Mouse (Mus musculus): ENCODE measurements around the gene Scnn1g. TPM values are rescaled to one million over a fixed set of nuclear protein-coding genes. Genes with fewer than 3 reads are reported as not detected.

Scnn1g gene
- polyA plus RNA-seq, 1 experiment: not detected

- H3K36me3 ChIP-seq (ENCODE audit: control insufficient read depth, insufficient read depth): no peaks in the 10 kb centered on the region
- peaks cover 64% of the 10 kb centered on the region for H3K79me2 ChIP-seq (ENCODE audit: control insufficient read depth, insufficient read depth)
- H3ac ChIP-seq (ENCODE audit: control insufficient read depth, insufficient read length): no peak overlapping the region
- H3K27me3 ChIP-seq (ENCODE audit: control insufficient read depth, insufficient read depth, insufficient read length): no peaks in the 10 kb centered on the region
- TF ChIP-seq CEBPB (IDR thresholded peaks at IDR 0.05; ENCODE audit: insufficient read depth, poor library complexity, severe bottlenecking) (no peak), MYOG (IDR thresholded peaks at IDR 0.05; ENCODE audit: control insufficient read depth in 1 of 3, insufficient read depth in 1 of 3, insufficient read length in 2 of 3, low read depth in 2 of 3) (no peak), MAX (IDR thresholded peaks at IDR 0.05; ENCODE audit: low read depth) (no peak), REST (IDR thresholded peaks at IDR 0.05; ENCODE audit: insufficient read depth, insufficient read length) (no peak), MYOD1 (IDR thresholded peaks at IDR 0.05; ENCODE audit: control insufficient read depth in 1 of 3, insufficient read length in 2 of 3, low read depth in 2 of 3) (no peak), E2F4 (IDR thresholded peaks at IDR 0.05; ENCODE audit: insufficient read depth) (no peak), POLR2AphosphoS2 (IDR thresholded peaks at IDR 0.05; ENCODE audit: insufficient read length, low read depth) (no peak), USF1 (IDR thresholded peaks at IDR 0.05; ENCODE audit: low read depth) (no peak), TCF12 (IDR thresholded peaks at IDR 0.05; ENCODE audit: insufficient read depth, poor library complexity, severe bottlenecking) (no peak), SRF (IDR thresholded peaks at IDR 0.05; ENCODE audit: control insufficient read depth, insufficient read length, low read depth) (no peak), TCF3 (IDR thresholded peaks at IDR 0.05; ENCODE audit: insufficient read length, low read depth) (no peak), POLR2A (IDR thresholded peaks at IDR 0.05; ENCODE audit: insufficient read length, low read depth) (no peak)
- H3K4me2 ChIP-seq (ENCODE audit: low read depth): peak overlapping the region; percentile 76
- H3K4me3 ChIP-seq: peak overlapping the region; percentile 28
These were observed 29.2 kb upstream of the Scnn1g start for GRCm38 (mm10) chr7:121705051-121705450.

- no peak for TF ChIP-seq POLR2AphosphoS2 (IDR thresholded peaks at IDR 0.05; ENCODE audit: insufficient read length, low read depth)
- peak in 1 of 3 experiments; percentile 52 for TF ChIP-seq MYOD1 (IDR thresholded peaks at IDR 0.05; ENCODE audit: control insufficient read depth in 1 of 3, insufficient read length in 2 of 3, low read depth in 2 of 3)
- TF ChIP-seq CEBPB (IDR thresholded peaks at IDR 0.05; ENCODE audit: insufficient read depth, poor library complexity, severe bottlenecking): no peak
- no peak for TF ChIP-seq E2F4 (IDR thresholded peaks at IDR 0.05; ENCODE audit: insufficient read depth)
- TF ChIP-seq MYOG (IDR thresholded peaks at IDR 0.05; ENCODE audit: control insufficient read depth in 1 of 3, insufficient read depth in 1 of 3, insufficient read length in 2 of 3, low read depth in 2 of 3): peak in 2 of 3 experiments; percentile 19 to 47
- no peak for TF ChIP-seq POLR2A (IDR thresholded peaks at IDR 0.05; ENCODE audit: insufficient read length, low read depth)
- TF ChIP-seq TCF12 (IDR thresholded peaks at IDR 0.05; ENCODE audit: insufficient read depth, poor library complexity, severe bottlenecking): no peak
- no peak for TF ChIP-seq REST (IDR thresholded peaks at IDR 0.05; ENCODE audit: insufficient read depth, insufficient read length)
- H3K36me3 ChIP-seq (ENCODE audit: control insufficient read depth, insufficient read depth): no peaks in the 10 kb centered on the region
- H3K79me2 ChIP-seq (ENCODE audit: control insufficient read depth, insufficient read depth): peaks cover 50% of the 10 kb centered on the region
- H3K4me2 ChIP-seq (ENCODE audit: low read depth): peak overlapping the region; percentile 76
- H3K27me3 ChIP-seq (ENCODE audit: control insufficient read depth, insufficient read depth, insufficient read length): peaks cover 4% of the 10 kb centered on the region
- H3K4me3 ChIP-seq: peak overlapping the region; percentile 28
- peak overlapping the region; percentile 91 for H3ac ChIP-seq (ENCODE audit: control insufficient read depth, insufficient read length)
These were observed 27.7 kb upstream of the Scnn1g start for GRCm38 (mm10) chr7:121706411-121707072.

GRCm38 (mm10) chr7:121707073-121707667 is 27.1 kb upstream of the Scnn1g start, which contains the start of gene Usp31:
Usp31 (minus strand) TSS chr7:121707253.
- TF ChIP-seq USF1 (IDR thresholded peaks at IDR 0.05; ENCODE audit: low read depth): peak; percentile 93
- TF ChIP-seq TCF3 (IDR thresholded peaks at IDR 0.05; ENCODE audit: insufficient read length, low read depth): no peak
- TF ChIP-seq POLR2A (IDR thresholded peaks at IDR 0.05; ENCODE audit: insufficient read length, low read depth): peak; percentile 86
- TF ChIP-seq MYOD1 (IDR thresholded peaks at IDR 0.05; ENCODE audit: control insufficient read depth in 1 of 3, insufficient read length in 2 of 3, low read depth in 2 of 3): no peak
- TF ChIP-seq TCF12 (IDR thresholded peaks at IDR 0.05; ENCODE audit: insufficient read depth, poor library complexity, severe bottlenecking): no peak
- TF ChIP-seq CEBPB (IDR thresholded peaks at IDR 0.05; ENCODE audit: insufficient read depth, poor library complexity, severe bottlenecking): no peak
- TF ChIP-seq POLR2AphosphoS2 (IDR thresholded peaks at IDR 0.05; ENCODE audit: insufficient read length, low read depth): peak; percentile 89
- TF ChIP-seq MYOG (IDR thresholded peaks at IDR 0.05; ENCODE audit: control insufficient read depth in 1 of 3, insufficient read depth in 1 of 3, insufficient read length in 2 of 3, low read depth in 2 of 3): no peak
- TF ChIP-seq REST (IDR thresholded peaks at IDR 0.05; ENCODE audit: insufficient read depth, insufficient read length): no peak
- no peak for TF ChIP-seq E2F4 (IDR thresholded peaks at IDR 0.05; ENCODE audit: insufficient read depth)
- TF ChIP-seq SRF (IDR thresholded peaks at IDR 0.05; ENCODE audit: control insufficient read depth, insufficient read length, low read depth): peak; percentile 80
- TF ChIP-seq MAX (IDR thresholded peaks at IDR 0.05; ENCODE audit: low read depth): no peak
- Histone ChIP-seq H3K36me3 (ENCODE audit: control insufficient read depth, insufficient read depth) (no peaks in the 10 kb centered on the region), H3K4me3 (peak within 1 kb of the TSS; percentile 28), H3K79me2 (ENCODE audit: control insufficient read depth, insufficient read depth) (peaks cover 43% of the 10 kb centered on the region), H3ac (ENCODE audit: control insufficient read depth, insufficient read length) (peak within 1 kb of the TSS; percentile 91), H3K4me2 (ENCODE audit: low read depth) (peak within 1 kb of the TSS; percentile 96), H3K27me3 (ENCODE audit: control insufficient read depth, insufficient read depth, insufficient read length) (peaks cover 4% of the 10 kb centered on the region)

- Histone ChIP-seq H3K36me3 (ENCODE audit: control insufficient read depth, insufficient read depth) (no peaks in the 10 kb centered on the region), H3K4me3 (no peak overlapping the region), H3K27me3 (ENCODE audit: control insufficient read depth, insufficient read depth, insufficient read length) (peaks cover 9% of the 10 kb centered on the region), H3K79me2 (ENCODE audit: control insufficient read depth, insufficient read depth) (peaks cover 3% of the 10 kb centered on the region), H3ac (ENCODE audit: control insufficient read depth, insufficient read length) (no peak overlapping the region), H3K4me2 (ENCODE audit: low read depth) (no peak overlapping the region)
- no peak for TF ChIP-seq TCF3 (IDR thresholded peaks at IDR 0.05; ENCODE audit: insufficient read length, low read depth)
- no peak for TF ChIP-seq REST (IDR thresholded peaks at IDR 0.05; ENCODE audit: insufficient read depth, insufficient read length)
- TF ChIP-seq MYOD1 (IDR thresholded peaks at IDR 0.05; ENCODE audit: control insufficient read depth in 1 of 3, insufficient read length in 2 of 3, low read depth in 2 of 3): no peak
- TF ChIP-seq E2F4 (IDR thresholded peaks at IDR 0.05; ENCODE audit: insufficient read depth): no peak
- no peak for TF ChIP-seq CEBPB (IDR thresholded peaks at IDR 0.05; ENCODE audit: insufficient read depth, poor library complexity, severe bottlenecking)
- no peak for TF ChIP-seq TCF12 (IDR thresholded peaks at IDR 0.05; ENCODE audit: insufficient read depth, poor library complexity, severe bottlenecking)
- TF ChIP-seq POLR2A (IDR thresholded peaks at IDR 0.05; ENCODE audit: insufficient read length, low read depth): no peak
- TF ChIP-seq MYOG (IDR thresholded peaks at IDR 0.05; ENCODE audit: control insufficient read depth in 1 of 3, insufficient read depth in 1 of 3, insufficient read length in 2 of 3, low read depth in 2 of 3): no peak
- TF ChIP-seq SRF (IDR thresholded peaks at IDR 0.05; ENCODE audit: control insufficient read depth, insufficient read length, low read depth): no peak
- TF ChIP-seq POLR2AphosphoS2 (IDR thresholded peaks at IDR 0.05; ENCODE audit: insufficient read length, low read depth): no peak
- TF ChIP-seq MAX (IDR thresholded peaks at IDR 0.05; ENCODE audit: low read depth): no peak
- TF ChIP-seq USF1 (IDR thresholded peaks at IDR 0.05; ENCODE audit: low read depth): no peak
These were observed 23.1 kb upstream of the Scnn1g start for GRCm38 (mm10) chr7:121711171-121711570.
